Mouse (Mus musculus) myocyte (in vitro differentiated cells): ENCODE measurements around the gene E130208F15Rik. TPM values are rescaled to one million over a fixed set of nuclear protein-coding genes. Genes with fewer than 3 reads are reported as not detected.

ENCODE experiments used
- H3K27me3 ChIP-seq: one replicate; pipeline ENCODE4 v1.6.1; 2011; ENCODE audit not compliant: control insufficient read depth, insufficient read depth, insufficient read length
- H3K36me3 ChIP-seq: one replicate; pipeline ENCODE4 v1.6.1; 2011; ENCODE audit not compliant: control insufficient read depth, insufficient read depth
- H3K4me2 ChIP-seq: one replicate; pipeline ENCODE4 v1.6.1; 2011; ENCODE audit warnings: low read depth, control low read depth
- H3K4me3 ChIP-seq: one replicate; pipeline ENCODE4 v1.5.1; 2011; ENCODE audit warnings: mild to moderate bottlenecking, control low read depth, moderate library complexity
- H3K79me2 ChIP-seq: one replicate; pipeline ENCODE4 v1.6.1; 2011; ENCODE audit not compliant: control insufficient read depth, insufficient read depth
- H3ac ChIP-seq: one replicate; pipeline ENCODE4 v1.6.1; 2011; ENCODE audit not compliant: control insufficient read depth, insufficient read length
- CEBPB ChIP-seq: IDR thresholded peaks from 2 replicates; pipeline ENCODE4 v1.6.1; 2011; ENCODE audit warnings: mild to moderate bottlenecking, moderate library complexity; ENCODE audit not compliant: poor library complexity, insufficient read depth, severe bottlenecking
- E2F4 ChIP-seq: IDR thresholded peaks from one replicate; pipeline ENCODE4 v1.6.1; 2011; ENCODE audit warnings: mild to moderate bottlenecking, control low read depth, moderate library complexity; ENCODE audit not compliant: insufficient read depth
- MAX ChIP-seq: IDR thresholded peaks from one replicate; pipeline ENCODE4 v1.6.1; 2011; ENCODE audit warnings: low read depth, mild to moderate bottlenecking, control low read depth
- MYOD1 ChIP-seq, 3 experiments: IDR thresholded peaks; one replicate each; pipeline ENCODE4 v1.6.1; 2011; ENCODE audit warnings: control low read depth in 2 of 3, low read depth in 2 of 3, mild to moderate bottlenecking in 2 of 3, moderate library complexity in 1 of 3; ENCODE audit not compliant: insufficient read length in 2 of 3, control insufficient read depth in 1 of 3
- MYOG ChIP-seq, 3 experiments: IDR thresholded peaks; one replicate each; pipeline ENCODE4 v1.6.1; 2011; ENCODE audit warnings: control low read depth in 2 of 3, low read depth in 2 of 3, mild to moderate bottlenecking in 2 of 3; ENCODE audit not compliant: insufficient read length in 2 of 3, control insufficient read depth in 1 of 3, insufficient read depth in 1 of 3
- POLR2A ChIP-seq: IDR thresholded peaks from one replicate; pipeline ENCODE4 v1.6.1; 2011; ENCODE audit warnings: low read depth, mild to moderate bottlenecking, control low read depth, moderate library complexity; ENCODE audit not compliant: insufficient read length
- POLR2AphosphoS2 ChIP-seq: IDR thresholded peaks from one replicate; pipeline ENCODE4 v1.6.1; 2011; ENCODE audit warnings: low read depth, control low read depth; ENCODE audit not compliant: insufficient read length
- REST ChIP-seq: IDR thresholded peaks from one replicate; pipeline ENCODE4 v1.6.1; 2011; ENCODE audit warnings: mild to moderate bottlenecking, control low read depth, moderate library complexity; ENCODE audit not compliant: insufficient read depth, insufficient read length
- SRF ChIP-seq: IDR thresholded peaks from one replicate; pipeline ENCODE4 v1.6.1; 2011; ENCODE audit warnings: low read depth; ENCODE audit not compliant: control insufficient read depth, insufficient read length
- TCF12 ChIP-seq: IDR thresholded peaks from one replicate; pipeline ENCODE4 v1.6.1; 2011; ENCODE audit warnings: mild to moderate bottlenecking, control low read depth; ENCODE audit not compliant: poor library complexity, insufficient read depth, severe bottlenecking
- TCF3 ChIP-seq: IDR thresholded peaks from one replicate; pipeline ENCODE4 v1.6.1; 2011; ENCODE audit warnings: low read depth, control low read depth; ENCODE audit not compliant: insufficient read length
- USF1 ChIP-seq: IDR thresholded peaks from one replicate; pipeline ENCODE4 v1.6.1; 2011; ENCODE audit warnings: low read depth, mild to moderate bottlenecking, control low read depth, moderate library complexity
- polyA plus RNA-seq: library from polyadenylated mRNA; unstranded; fragments of >200 nt; fragmentation: generic; extraction: Trizol; gene quantifications from one replicate; pipeline ENCODE4 v1.2.1, GENCODE M21; 2012; ENCODE audit warnings: missing spikeins

Gene E130208F15Rik
- polyA plus RNA-seq, 1 experiment = 4.0 TPM

DNA sequence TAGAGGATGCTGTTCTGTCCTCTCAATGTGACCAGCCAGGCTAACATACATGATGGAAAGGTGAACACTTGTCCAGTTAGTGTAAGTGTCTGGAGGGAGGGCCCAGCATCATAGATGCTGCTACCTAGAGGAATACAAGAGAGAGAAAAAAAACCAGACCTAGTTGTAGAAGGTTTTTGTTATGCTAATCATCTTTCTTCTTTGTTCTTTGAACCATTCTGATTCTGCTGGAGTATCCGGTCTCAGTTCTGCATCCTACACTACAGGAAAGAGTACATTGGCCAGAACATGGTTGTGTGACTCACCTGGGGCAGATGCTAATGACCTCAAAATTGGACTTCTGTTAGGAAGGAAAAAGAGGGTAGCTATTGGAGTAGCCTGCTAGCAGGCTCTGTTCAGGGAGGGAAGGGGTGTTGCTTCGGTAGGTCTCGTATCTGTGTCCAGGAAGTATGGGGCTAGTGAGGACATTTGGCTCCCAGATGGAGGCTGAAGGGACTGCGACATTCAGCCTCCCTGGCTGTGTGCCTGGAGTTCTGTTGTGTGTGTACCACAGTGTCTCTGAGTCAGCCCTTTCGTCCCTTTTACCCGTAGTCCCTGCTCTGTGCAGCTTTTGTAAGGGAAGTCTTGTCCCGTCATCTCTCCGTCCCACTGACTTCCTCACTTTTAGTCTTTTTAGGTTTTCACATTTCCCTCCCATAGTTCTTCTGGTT is 34.7 kb upstream of the E130208F15Rik start:
- no peak overlapping the region for H3ac ChIP-seq
- H3K4me2 ChIP-seq = no peak overlapping the region
- TF ChIP-seq REST (no peak), MYOD1 (IDR thresholded peaks at IDR 0.05; ENCODE audit: control insufficient read depth in 1 of 3, insufficient read length in 2 of 3, low read depth in 2 of 3) (no peak), TCF3 (no peak), E2F4 (no peak), SRF (no peak), CEBPB (no peak), MYOG (IDR thresholded peaks at IDR 0.05; ENCODE audit: control insufficient read depth in 1 of 3, insufficient read depth in 1 of 3, insufficient read length in 2 of 3, low read depth in 2 of 3) (no peak), USF1 (no peak), POLR2AphosphoS2 (no peak), POLR2A (no peak)
- H3K4me3 ChIP-seq = no peak overlapping the region
- H3K27me3 ChIP-seq = peaks cover 5% of the 10 kb centered on the region
- no peaks in the 10 kb centered on the region for H3K36me3 ChIP-seq
- H3K79me2 ChIP-seq = no peaks in the 10 kb centered on the region

DNA sequence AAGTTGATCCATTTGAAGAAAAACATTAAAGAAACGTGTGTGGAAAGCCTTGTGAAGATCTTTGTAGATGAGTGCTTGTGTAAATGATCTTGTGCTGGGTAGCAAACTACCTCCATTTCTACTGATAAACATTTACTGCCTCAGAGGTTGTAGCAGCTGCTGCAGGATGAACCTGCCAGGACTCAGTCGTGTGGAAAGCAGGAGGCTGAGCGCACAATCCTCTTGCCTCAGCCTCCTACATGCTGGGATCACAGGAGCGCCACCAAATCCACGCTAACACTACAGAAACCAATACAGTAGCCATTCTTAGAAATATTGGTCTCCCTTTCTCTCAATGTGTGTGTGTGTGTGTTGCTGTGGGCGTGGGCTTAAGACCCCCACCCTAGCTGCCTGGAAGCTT is 33.5 kb upstream of the E130208F15Rik start:
- TF ChIP-seq CEBPB (no peak), USF1 (no peak), SRF (no peak), MYOG (IDR thresholded peaks at IDR 0.05; ENCODE audit: control insufficient read depth in 1 of 3, insufficient read depth in 1 of 3, insufficient read length in 2 of 3, low read depth in 2 of 3) (no peak), POLR2A (no peak), MAX (no peak), REST (no peak), TCF3 (no peak), TCF12 (no peak), POLR2AphosphoS2 (no peak), E2F4 (no peak), MYOD1 (IDR thresholded peaks at IDR 0.05; ENCODE audit: control insufficient read depth in 1 of 3, insufficient read length in 2 of 3, low read depth in 2 of 3) (no peak)
- Histone ChIP-seq H3K27me3 (peaks cover 5% of the 10 kb centered on the region), H3K4me3 (no peak overlapping the region), H3ac (no peak overlapping the region), H3K4me2 (no peak overlapping the region), H3K79me2 (no peaks in the 10 kb centered on the region), H3K36me3 (no peaks in the 10 kb centered on the region)

DNA sequence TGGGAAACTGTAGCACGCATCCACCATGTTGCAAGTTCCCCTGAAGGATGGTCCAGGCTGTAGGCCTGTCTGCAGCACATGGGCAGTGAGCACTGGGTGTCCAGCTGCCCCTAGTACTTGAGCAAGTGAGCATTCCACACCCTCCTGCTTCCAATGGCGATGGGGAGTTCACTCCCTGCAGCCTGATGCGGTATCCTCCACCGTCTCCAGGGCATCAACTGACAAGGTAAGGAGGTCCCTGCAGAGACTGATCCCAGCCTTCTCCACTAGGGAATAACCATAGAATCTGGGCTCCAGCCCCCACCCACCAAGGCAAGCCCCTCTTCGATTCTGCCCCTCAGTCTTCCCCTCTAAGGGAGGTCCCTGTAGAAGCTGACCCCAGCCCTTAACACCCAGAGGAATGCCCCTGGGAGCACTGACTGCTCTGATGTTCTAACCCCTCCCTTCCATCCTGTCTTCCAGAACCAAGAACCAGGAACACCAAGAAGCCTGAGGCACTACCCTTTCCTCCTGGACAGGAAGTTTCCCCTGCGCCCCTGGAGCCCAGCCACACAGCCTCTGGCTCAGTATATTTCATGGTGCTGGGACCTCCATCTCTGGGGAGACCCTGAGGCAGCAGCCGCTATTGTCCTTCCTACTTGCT is 32.3 kb upstream of the E130208F15Rik start:
- Histone ChIP-seq H3ac (no peak overlapping the region), H3K4me2 (no peak overlapping the region), H3K27me3 (peaks cover 5% of the 10 kb centered on the region), H3K79me2 (no peaks in the 10 kb centered on the region), H3K36me3 (no peaks in the 10 kb centered on the region), H3K4me3 (no peak overlapping the region)
- no peak for TF ChIP-seq REST
- TF ChIP-seq CEBPB = no peak
- no peak for TF ChIP-seq MYOG (IDR thresholded peaks at IDR 0.05; ENCODE audit: control insufficient read depth in 1 of 3, insufficient read depth in 1 of 3, insufficient read length in 2 of 3, low read depth in 2 of 3)
- no peak for TF ChIP-seq POLR2A

DNA sequence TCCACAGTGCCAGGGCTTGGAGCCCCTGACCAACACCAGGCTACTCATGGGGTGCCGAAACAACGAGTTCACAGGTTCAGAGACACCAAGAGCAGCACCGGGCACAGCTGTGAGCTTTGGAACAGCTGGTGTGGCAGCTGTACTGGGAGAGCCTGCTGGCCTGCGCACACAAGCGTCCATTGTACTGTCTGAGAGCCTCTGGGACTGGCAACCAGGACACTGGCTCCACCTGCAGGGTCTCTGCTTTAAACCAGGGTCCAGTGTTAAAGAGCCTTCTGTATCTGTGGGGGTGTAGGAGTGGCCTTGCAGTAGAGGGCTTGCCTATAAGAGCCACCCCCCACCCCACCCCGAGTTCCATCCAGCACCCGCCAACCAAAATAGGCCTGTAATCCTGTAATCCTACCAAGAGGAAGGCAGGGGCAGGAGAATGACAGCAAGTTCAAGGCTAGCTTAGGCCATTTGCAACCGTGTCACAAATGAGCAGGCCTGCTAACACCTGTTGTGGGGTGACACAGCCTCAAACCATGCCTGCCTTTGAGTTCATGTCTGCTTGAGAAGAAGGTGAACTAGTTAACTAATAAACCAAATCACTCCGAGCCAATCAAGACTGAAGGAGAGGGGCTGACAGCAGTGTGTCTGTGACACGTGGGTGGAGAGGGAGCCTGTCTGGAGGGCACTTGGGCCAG is 31.7 kb upstream of the E130208F15Rik start:
- Histone ChIP-seq H3K79me2 (no peaks in the 10 kb centered on the region), H3K27me3 (peaks cover 5% of the 10 kb centered on the region), H3K4me2 (no peak overlapping the region), H3K4me3 (no peak overlapping the region), H3ac (no peak overlapping the region), H3K36me3 (no peaks in the 10 kb centered on the region)
- TF ChIP-seq POLR2AphosphoS2 (no peak), CEBPB (no peak), MYOG (IDR thresholded peaks at IDR 0.05; ENCODE audit: control insufficient read depth in 1 of 3, insufficient read depth in 1 of 3, insufficient read length in 2 of 3, low read depth in 2 of 3) (peak in 2 of 3 experiments; percentile 97 to 98), TCF12 (peak; percentile 52), SRF (no peak), MAX (no peak), REST (no peak), USF1 (no peak), TCF3 (peak; percentile 85), E2F4 (no peak), MYOD1 (IDR thresholded peaks at IDR 0.05; ENCODE audit: control insufficient read depth in 1 of 3, insufficient read length in 2 of 3, low read depth in 2 of 3) (peak; percentile 18 to 96 (median 84)), POLR2A (no peak)
